Mouse (Mus musculus) kidney, postnatal 10 days (tissue): ENCODE results near the gene Tsacc.
"Not testable (repeated sequence)": the region's sequence is repeated elsewhere in the genome, so short reads cannot be mapped to it uniquely, and the experiment has no call there.

Experiments
- DNase-seq: peaks from one replicate; pipeline ENCODE4 v3.0.0; 2021; ENCODE audit warnings: mixed read lengths

Gene Tsacc

DNA sequence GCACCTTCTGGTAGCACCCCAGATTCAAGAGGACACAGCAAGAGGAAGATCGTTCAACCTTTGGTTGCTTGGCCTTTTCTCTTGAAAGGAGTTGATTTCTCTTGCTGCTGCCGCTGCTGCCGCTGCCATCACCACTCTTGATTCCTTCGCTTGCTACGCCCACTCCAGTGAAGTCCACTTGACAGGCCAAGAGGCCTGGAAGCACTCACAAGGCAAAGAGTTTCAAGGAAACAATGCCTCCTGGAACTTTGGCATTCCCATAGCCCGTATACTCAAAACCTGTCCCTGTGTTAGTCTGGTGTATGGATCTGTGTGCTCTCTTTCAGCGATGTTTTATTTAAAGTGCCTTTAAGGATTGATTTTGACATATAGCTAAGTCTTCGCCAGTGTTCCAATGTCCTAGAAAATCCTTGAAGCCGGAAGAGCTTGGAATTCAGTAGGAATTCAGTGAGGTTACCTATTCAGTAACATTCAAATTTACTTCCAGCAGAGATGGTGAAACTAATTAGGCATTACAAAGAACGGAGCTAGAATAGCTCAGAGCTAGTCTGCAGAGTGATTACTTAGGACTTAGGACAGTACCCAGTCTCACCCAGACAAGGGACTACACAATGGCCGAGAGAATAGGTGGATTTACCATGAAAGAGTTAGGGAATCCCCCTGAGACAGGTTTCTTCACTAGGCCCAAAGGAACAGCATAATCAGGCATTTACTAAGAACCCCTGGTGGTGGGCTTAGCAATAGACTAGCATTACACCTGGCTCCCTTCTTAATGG, 15.5 kb downstream of the Tsacc start:
- not testable (repeated sequence) for DNase-seq

DNA sequence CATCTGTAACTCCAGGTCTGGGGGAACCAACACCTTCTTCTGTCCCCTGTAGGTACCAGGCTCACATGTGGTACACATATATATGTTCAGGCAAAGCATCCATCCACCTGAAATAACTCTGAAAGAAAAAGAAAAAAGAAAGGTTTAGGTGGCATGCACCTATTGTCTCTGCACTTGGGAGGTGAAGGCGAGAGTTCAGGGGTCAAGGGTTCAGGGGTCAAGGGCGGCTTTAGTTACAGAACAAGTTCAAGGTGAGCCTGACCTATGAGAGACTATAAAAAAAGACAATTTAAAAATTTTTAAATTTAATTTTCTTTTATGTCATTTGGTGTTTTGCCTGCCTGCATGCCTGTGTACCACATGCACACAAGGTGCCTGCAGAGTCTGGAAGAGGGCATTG, 16.8 kb downstream of the Tsacc start:
- DNase-seq: no peak

DNA sequence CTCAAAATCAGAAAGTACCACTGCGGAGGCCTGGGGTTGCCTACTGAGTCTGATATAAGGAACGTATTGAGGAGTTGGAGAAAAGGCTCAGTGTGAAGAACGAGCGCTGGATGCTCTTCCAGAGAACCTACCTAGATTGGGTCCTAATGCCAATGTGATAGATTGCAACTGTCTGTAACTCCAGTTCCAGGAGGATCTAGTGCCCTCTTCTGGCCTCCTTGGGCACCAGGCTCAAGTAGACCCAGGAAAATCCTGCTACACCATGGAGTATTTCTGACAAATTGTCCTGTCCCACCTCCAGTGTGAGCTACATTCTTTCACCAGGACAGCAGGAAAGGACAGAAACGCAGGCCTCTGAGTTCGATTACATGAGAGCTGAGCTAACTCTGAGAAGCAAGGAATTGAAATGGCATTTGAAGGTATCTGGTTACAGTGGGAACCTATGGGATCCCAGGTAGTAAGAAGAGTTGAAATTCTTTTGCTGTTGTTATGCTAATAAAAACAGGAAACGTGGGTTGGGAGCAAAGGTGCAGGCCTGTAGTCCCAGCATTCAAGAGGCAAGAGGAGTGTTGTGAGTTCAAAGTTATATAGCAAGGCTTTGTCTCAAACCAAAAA, 20.2 kb downstream of the Tsacc start:
- peak; percentile 55 for DNase-seq

- no peak for DNase-seq
Measured at GRCm38 (mm10) chr3:88276121-88276520, 20.7 kb downstream of the Tsacc start.

- no peak for DNase-seq
Measured at GRCm38 (mm10) chr3:88274002-88274401, 22.8 kb downstream of the Tsacc start.

- no peak for DNase-seq
Measured at GRCm38 (mm10) chr3:88271859-88272258, 24.9 kb downstream of the Tsacc start.

- DNase-seq: not testable (repeated sequence)
Measured at GRCm38 (mm10) chr3:88271298-88271697, 25.5 kb downstream of the Tsacc start.

GRCm38 (mm10) chr3:88268991-88269390, 27.8 kb downstream of the Tsacc start:
- DNase-seq: no peak

DNA sequence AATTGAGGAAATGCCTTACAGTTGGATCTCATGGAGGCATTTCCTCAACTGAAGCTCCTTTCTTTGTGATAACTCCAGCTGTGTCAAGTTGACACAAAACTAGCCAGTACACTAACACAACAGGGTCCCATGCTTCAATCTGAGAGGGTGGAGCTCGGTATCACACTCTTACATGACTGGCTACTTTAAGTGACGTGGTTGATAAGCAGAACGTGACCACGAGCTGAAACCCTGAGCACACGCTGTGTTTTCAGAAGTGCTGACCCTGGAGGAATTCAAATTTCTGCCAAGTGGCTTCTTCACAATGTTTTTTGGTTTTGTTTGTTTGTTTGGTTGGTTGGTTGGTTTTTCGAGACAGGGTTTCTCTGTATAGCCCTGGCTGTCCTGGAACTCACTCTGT, 28.8 kb downstream of the Tsacc start:
- DNase-seq: not testable (repeated sequence)

DNA sequence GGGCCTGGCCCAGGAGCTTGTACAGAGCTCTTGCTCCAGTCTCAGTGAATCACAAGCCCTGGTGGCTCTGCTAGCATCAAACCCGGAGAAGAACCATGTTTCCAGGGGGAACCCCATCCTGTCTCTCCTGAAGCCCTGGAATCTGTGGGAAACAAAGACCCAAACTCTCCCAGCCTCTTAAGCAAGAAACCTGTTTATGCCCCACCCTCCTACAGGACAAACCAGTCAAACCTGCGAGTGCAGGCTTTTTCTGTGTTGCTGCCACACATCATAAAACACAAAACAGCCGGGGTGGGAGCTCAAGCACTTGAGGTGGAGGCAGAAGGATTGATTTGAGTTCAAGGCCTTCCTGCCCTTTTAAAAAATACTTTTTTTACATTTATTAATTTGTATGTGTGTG, 34.5 kb downstream of the Tsacc start:
- no peak for DNase-seq

DNA sequence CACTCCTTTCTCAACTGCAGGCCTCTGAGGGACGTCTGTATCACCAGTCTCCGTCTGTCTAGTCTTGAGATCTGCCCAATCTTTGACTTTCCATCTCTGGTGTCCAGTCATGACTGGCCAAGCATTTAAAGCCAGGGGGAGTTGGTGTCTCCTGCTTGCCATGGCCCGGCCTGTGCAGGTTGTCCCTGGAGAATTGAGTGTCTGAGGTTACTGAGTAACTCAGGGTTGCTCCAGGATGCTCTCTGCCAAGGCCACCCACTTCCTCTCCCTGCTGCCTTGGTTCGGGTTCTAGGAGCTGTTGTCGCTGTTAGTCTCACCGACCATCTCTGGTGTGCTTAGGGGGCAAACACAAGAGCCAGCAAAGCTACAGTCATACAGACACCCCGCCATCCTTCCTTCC, 40.4 kb downstream of the Tsacc start:
- DNase-seq: peak; percentile 19

DNA sequence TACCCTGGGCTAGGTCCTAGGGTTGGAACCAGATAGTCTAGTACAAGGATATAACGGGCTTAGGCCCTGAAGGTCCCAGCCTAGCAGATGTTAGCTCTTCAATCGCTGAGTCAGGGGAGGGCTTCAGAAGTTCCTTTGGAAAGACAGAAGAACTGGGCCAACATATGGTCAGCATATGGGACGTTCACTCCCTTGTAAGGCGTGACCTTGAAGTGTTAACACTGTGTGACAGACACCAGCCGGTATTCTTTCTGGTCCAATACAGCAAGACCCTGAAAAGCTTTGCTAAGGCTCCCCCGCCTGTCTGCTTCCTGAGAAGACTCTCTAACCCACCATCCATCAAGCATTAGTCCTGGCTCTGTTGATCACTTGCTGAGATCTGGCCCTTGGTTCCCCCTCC, 40.8 kb downstream of the Tsacc start:
- DNase-seq: peak; percentile 32

GRCm38 (mm10) chr3:88254268-88254926, 42.4 kb downstream of the Tsacc start, which contains the start of gene Rhbg:
Gene Rhbg (minus strand): TSS chr3:88254709.
- DNase-seq: peak; percentile 80

DNA sequence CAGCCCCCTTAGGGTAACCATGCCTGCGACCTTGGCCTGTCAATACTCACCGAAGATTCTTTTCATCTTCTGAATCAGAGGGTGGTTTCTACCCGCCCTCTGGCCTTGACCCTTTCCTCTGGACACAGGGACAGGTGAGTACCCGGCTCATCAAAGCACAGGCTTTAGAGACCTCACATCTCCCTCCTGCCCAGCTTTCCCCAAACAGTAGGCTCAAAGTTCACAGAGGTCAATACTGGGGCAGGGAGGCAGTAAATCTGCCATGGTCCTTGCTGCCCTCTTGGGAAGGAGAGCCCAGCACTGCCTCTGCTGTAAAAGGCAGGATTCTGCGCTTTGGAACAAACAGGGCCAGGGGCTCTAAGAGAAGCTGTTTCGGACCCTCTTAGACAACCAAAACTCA, 44.1 kb downstream of the Tsacc start:
- no peak for DNase-seq

GRCm38 (mm10) chr3:88248406-88248805, 48.4 kb downstream of the Tsacc start:
- no peak for DNase-seq

GRCm38 (mm10) chr3:88247666-88248065, 49.1 kb downstream of the Tsacc start:
- DNase-seq: no peak

DNA sequence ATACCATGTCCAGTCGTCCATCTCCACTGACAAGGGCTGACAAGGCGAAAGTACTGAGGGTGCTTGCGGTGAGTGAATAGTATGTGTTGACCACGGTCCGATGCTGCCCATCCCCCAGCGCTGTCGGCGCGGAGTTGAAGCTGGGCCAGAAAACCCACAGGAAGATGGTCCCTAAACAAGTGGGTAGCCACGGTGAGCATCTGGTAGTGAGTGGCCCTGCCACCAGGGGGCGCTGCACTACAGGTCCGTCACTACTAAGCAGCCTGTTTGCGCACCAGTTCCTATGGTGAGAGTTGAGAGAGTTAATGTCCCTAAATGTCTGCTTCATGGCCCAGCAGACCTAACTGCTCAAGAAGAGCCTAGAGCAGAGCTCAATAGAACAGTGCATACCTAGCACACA, 51.0 kb downstream of the Tsacc start:
- DNase-seq: peak; percentile 88

DNA sequence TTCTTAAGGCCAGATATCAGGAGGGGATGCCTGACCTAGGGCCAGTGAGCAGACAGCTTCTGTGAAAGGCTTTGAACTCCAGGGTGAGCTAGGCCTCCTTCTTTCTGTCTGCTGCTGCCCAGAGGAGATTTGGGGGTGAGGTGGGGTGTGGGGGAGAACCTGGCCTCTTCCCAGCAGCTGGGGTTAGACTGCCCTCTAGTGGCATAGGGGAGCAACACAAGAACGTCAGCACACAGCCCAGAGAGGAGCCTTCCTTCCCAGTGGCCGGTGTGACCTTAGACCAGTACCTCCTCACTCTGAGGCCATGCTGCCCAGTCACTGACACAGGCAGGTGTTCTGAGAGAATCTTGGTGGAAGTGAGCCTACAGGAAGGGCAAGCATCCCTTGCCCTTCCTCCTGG, 52.7 kb downstream of the Tsacc start:
- peak; percentile 71 for DNase-seq

DNA sequence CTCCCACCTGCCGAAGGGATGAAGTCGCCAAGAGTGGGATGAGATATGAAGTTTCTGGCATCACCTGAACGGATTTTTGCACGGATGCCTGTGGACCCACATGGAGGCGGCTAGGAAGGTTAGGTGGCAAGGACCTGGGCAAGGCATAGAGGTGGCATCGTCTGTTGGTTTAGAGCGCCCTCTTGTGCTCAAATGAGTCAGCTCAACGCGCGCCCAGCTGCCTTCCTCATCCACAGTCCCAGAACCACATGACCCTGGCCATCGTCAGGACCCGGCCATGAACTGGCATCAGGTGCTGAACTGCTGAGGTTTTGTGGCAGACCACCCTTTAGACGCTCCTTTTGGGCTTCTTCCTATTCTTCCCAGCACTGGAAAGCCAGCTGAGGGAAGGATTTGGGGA, 54.3 kb downstream of the Tsacc start:
- DNase-seq: peak; percentile 85

GRCm38 (mm10) chr3:88241045-88241786, 55.6 kb downstream of the Tsacc start:
- DNase-seq: no peak

- DNase-seq: no peak
Measured at GRCm38 (mm10) chr3:88239446-88239845, 57.4 kb downstream of the Tsacc start.

DNA sequence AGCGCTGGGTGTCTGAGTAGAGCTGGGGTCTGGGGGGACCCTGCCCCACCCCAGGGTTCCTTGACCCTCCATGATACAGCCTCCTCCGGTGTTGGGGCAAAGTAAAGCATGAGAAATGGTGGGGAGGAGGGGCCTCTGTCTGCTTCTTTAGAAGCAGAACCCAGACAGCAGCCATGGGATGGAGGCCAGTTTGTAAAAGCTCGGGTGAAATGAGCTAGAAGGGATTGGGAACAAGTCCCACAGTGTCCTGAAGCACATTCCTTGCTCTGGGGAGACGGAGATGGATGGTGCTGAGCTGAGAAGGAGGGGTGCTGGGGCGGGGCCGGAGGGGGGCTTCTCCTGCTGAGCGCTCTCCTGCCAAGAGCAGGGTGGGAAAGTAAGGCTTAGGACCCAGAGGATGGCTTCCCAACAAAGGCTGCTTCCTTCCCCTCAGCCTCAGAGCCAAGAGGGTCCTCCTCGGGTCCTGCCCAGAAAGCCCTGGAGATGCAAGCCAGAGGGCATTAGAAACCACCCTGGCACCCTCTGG, 57.9 kb downstream of the Tsacc start:
- DNase-seq: no peak
